Mouse (Mus musculus) embryo, embryonic 9.5 days (tissue): ENCODE results near the gene Wdr13.
"Not testable (repeated sequence)": the region's sequence is repeated elsewhere in the genome, so short reads cannot be mapped to it uniquely, and the experiment has no call there.

Experiments used
- DNase-seq: peaks from one replicate; pipeline ENCODE4 v3.0.0-alpha.2; 2017; ENCODE audit errors: extremely low spot score

The Wdr13 gene

DNA sequence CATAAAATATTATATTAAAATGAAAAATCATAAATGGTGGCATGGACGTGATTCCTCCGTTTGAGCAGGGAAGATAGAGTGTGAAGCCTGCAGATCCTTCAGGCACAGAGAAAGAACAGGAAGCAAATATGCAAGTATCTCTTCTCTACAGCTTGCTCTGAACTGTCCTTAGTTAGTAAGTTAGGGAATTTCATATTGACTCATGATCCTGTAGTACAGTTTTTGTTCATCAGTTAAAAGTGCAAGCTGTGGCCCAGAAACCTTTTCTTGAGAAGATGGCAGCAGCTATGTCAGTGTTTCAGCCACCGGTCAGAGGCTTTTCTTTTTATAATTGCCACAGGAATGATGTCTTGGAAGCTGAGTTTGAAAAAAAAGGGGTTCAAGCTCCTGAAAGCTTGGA lies 27.7 kb downstream of the Wdr13 start:
- no peak for DNase-seq

DNA sequence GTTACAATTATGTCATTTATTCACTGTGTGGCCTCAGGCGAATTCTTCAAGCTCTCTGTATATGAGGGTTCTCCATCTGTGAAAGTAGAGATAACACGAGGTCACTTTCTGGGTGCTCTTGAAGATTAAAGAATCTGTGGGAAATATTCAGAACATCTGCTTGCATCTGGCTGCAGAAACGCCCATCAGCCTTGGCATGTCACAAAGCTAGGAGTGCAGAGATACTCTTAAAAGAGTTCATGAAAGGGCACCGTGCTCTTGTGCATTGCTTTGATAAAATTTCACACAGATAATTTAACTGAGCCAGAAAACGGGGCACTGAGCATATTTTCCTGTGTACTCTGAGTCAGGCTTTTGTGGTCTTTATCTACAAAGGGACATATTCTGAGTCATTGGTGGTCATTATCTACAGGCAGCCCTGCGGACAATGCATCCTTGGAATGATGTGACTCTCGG lies 30.5 kb downstream of the Wdr13 start:
- no peak for DNase-seq

DNA sequence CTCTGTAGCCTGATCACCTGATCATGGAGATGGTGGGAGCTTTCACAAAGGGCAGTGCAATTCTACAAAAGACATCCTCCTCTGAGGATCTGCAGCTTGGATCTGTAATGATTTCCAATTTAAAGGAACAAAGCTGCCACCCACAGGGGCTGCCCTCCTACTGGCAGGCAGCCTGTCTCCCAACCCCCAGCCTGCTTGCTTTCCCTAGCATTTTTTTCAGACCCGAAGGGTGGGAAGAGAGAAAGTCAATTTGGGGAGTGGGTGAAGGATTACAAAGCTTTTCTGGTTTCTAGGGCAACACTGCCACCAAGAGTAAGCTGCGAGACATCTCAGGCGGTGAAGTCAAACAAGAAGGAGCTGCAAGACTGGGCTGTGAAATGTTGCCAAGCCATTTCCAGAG lies 31.7 kb downstream of the Wdr13 start:
- peak; percentile 87 for DNase-seq

DNA sequence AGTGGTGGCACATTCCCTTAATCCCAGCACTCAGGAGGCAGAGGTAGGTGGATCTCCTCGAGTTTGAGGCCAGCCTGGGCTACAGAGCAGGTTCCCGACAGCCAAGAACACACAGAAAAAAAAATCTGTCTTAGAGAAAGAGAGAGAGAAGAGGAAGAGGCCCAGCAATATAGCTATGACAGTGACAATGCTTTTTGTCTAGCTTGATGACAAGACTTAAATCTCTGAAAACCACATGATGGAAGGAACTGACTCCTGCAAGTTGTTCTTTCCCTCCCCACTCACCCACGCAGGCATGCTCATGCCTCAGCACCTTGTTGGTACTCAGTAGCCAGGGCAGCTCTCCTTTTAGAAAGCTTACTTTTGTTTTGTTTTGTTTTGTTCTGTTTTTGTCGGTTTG lies 33.3 kb downstream of the Wdr13 start:
- no peak for DNase-seq

DNA sequence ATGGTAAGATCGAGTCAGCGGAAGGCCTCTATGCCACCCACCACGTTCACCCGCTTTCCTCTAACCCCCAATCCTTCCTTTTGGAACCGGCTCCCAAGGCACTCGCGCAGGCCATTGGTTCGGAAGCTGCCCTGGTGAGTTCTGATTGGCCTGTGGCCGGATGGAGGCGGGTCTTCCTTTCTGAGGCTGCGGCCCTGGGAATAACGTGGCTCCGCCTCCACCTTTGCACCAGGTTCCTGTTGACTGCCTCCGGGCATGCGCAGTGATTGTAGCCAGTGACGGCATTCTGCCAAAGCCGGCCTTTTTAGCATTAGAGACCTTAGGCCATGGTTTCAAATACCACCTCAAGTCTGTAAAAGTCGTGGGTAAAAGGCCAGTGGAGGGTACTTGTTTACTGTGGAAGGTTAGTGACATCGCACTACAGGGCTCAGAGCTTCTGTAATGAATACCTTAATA lies 35.9 kb downstream of the Wdr13 start:
- DNase-seq: peak; percentile 87

DNA sequence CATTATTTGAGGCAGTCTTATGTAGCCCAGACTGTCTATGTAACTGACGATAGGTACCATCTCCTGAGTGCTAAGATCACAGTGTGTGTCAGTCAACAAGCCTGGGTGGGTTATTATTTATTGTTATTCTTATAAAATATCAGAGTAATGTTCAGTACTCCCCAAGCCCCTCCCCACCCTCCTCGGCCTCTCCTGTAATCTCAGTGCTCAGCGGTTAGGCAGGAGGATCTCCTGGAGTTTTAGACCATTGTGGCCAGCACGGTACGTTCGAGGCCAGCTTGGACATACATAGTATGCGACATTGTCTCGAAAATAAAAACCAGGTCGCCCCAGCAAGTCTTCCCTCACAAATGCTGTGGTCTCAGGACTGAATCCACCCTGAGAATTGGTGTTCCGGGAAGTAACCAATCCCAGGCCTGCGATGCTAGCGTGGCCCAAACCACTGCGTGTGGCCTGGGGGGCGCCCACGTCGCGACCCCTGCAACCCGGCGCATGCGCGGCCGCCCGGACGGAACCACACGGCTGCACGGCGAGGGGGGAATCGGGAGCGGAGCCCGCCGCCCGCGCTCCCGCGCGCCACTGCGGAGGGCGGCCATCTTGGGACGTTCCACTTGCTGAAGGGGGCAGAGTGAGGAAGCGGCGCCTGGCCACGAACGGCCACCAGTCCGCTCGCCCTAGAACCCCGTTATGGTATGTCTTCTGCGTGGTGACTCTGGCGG lies 36.5 kb downstream of the Wdr13 start:
- DNase-seq: not testable (repeated sequence)

DNA sequence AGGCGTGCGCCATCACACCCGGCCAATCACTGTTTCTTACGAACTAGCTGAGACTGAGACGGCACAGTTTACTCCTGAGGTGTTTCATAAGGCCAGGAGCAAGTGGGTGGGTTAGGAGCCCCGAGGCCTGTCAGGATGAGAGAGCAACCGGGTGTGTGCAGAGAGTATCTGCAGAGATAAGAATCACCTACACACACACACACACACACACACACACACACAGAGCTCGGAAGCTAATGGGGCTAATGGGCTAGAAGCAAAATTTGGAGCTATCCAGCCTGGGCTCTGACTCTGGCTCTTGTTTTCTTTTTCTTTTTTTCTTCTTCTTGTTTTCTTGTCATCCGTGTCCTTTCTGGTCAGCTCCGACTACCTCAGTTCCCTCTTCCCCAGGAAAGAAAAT lies 37.1 kb downstream of the Wdr13 start:
- no peak for DNase-seq

DNA sequence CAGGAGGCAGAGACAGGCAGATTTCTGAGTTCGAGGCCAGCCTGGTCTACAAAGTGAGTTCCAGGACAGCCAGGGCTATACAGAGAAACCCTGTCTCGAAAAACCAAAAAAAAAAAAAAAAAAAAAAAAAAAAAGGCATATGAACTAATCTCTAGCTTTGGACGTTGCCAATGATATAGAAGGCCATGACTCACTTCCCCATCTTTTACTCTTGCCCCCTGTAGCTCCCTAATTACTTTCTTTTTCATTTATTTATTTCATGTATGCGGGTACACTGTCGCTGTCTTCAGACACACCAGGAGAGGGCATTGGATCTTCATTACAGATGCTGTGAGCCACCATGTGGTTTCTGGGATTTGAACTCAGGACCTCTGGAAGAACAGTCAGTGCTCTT lies 41.7 kb downstream of the Wdr13 start:
- DNase-seq: not testable (repeated sequence)

DNA sequence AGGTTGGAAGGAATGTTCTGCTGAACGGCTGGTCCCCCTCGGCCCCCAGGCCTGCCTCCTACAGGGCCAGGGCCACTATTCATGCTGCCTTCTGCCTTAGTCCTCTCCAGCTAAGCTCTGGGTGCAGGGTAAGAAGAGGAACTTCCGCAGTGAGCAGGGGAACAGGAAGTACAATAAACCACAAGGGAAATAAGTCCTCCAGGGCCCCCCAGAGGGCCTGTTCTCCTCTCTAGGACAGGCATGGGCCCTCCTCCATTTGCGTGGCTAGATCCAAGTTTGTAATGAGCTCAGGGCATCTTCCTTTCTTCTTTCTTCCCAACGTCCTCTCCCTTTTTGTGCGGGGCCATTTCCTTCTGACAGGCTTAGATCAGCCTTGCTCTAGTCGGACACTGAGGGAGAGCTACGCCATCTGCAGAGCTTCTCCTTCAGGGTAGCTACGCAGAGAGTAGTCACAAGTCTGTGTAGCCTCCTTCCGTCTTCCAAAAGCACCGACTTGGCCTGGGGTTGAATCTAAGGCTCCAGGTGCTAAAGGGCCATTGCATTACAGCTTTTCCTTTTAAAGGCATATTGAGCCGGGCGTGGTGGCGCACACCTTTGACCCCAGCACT lies 42.2 kb downstream of the Wdr13 start, which contains the start of gene Was:
Was (minus strand) TSS at position 153 of the 608 bp plus-strand sequence.
- DNase-seq: no peak

DNA sequence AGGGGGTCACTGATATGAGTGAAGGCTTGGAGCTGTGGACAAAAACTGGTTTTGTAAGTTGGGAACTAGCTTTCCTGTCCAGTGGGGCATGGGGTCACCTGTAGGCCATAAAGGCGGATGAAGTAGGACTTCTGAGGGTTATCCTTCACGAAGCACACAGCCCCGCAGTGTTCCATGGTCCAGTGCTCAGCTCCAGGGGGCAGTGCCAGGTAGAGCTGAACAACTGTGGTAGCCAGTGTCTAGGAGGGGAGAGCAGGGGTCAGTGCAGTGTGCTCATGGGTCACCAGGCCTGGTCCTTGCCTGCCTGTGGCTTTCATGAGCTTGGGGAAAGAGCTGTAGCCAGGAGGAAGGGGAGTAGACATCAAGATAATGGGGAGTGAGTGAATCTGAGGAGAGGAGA lies 42.9 kb downstream of the Wdr13 start:
- no peak for DNase-seq

DNA sequence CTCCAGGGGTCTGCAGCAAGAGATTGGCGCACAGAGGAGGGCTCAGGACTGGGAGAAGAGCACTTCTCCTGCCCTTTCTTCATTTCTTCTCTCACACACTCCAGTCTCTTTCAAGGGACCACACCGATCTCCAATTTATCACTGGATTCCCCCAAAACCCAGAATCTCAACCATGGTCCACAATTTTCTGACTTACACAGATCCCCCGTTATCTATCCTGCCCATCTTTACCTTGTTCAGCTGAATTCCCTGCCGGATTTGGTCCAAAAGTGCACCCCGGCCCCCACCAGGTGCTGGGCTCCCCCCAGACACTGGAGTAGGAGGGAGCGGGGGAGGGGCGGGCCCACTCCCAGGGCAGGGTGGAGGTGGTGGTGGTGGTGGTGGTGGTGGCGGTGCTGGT lies 47.1 kb downstream of the Wdr13 start:
- no peak for DNase-seq

DNA sequence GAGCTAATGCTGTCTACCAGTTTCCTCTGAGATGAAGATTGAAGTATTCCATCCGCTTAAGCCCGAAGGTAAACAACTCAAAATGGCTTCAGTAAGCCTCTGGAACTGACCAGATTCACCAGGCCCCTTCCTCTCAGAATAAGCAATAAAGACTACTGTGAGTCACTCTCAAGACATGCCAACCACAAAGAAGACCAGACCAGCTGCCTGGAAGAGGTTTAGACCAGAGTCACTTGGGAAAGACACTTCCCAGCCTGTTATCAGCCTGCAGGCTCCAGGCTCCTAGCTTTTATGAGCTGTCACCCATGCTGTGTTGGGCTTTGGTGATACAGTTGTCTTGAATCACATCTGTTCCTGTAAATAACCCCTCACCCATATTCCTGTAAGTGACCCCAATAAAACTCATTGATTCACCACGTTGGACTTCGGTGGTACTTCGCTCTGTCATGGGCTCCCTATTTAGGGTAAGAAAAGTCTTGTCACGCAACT lies 47.9 kb downstream of the Wdr13 start:
- no peak for DNase-seq

DNA sequence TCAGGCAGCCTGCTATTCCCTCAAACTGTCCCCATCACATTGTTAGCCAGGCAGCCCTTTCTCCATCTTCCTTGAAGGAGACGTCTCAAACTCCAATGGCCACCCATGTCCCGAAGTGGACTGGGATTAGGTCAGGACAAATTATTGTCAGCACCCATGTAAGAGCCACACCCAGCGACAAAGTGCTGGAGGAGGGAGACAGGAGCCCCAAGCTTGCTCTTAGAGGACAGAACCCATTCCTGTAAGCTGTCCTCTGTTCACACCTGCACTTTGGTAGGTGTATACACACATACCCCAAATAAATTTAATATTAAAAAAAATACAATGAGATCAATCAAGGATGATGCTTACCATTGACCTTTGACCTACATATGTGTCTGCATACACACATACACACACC lies 57.6 kb downstream of the Wdr13 start:
- no peak for DNase-seq

DNA sequence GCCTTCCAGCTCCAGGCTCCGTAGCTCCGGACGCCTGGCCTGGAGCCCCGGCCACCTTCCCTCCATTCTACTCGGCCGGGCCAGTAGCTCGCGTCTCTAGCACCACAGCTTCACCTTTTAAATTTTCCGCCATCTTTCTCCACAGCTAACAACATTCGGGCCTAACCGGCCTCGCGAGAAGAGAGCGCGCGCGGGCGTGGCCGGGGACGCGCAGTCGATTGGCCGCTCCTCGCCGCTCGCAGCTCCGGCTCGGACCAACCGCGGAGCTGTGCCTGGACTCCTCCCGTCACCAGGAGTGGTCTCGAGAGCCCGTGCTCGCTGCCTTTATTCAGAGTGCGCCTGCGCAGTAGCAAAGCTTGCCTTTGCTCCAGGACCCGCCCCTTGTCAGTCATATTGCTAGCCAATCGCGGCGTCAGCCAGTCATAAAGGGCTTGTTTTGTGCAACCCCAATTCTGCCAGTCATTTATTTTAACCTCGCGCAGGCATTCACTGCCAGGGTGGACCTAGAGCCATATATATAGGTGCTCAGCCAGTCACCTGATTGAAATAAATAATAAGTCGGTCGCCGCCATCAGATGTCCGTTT lies 58.2 kb downstream of the Wdr13 start, which contains the start of gene Suv39h1:
Suv39h1 (minus strand) TSS at position 331 of the 585 bp plus-strand sequence.
- DNase-seq: peak; percentile 83

DNA sequence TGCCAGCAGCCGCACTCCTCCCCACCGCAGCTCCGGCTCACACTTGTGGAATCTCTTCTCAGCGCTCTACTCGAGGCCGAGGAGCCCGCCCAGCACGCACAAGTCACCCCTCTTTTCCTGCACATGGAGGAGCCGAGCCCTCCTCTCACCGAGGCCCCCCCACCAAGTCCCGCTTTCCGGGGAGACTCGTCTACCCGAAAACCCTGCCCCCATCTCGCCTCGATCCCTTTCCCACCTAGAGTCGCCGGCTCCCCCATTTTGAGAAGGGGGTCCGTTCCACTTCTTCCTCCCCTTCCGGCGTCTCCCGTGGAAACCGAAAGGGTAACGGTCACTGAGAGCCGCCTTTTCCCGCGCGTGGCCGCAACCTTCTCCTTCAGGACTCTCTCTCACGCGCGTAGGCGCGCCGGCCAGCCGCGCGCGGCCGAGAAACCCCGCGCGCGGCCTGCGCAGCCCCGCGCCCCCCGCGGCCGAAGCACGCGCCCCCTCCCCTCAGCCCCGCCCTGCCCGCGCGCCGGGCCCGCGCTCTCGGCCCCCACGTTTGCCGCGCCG lies 58.7 kb downstream of the Wdr13 start:
- peak; percentile 45 for DNase-seq
